Mouse (Mus musculus) C2C12 (cell line): Measurements from ENCODE around the gene C3ar1. TPM values are rescaled to one million over a fixed set of nuclear protein-coding genes. Genes with fewer than 3 reads are reported as not detected.

ENCODE experiments used
- H3K27me3 ChIP-seq: one replicate; pipeline ENCODE4 v1.6.1; 2011; ENCODE audit not compliant: control insufficient read depth, insufficient read depth, insufficient read length
- H3K36me3 ChIP-seq: one replicate; pipeline ENCODE4 v1.6.1; 2011; ENCODE audit not compliant: control insufficient read depth, insufficient read depth
- H3K4me3 ChIP-seq: one replicate; pipeline ENCODE4 v1.5.1; 2011; ENCODE audit warnings: mild to moderate bottlenecking, control low read depth; ENCODE audit not compliant: poor library complexity, insufficient read depth, severe bottlenecking
- H3K79me2 ChIP-seq: one replicate; pipeline ENCODE4 v1.6.1; 2011; ENCODE audit not compliant: control insufficient read depth, insufficient read depth
- H3K79me3 ChIP-seq: one replicate; pipeline ENCODE4 v1.6.1; 2011; ENCODE audit warnings: low read depth, control low read depth
- H3ac ChIP-seq: one replicate; pipeline ENCODE3; 2011; ENCODE audit warnings: low read depth; ENCODE audit not compliant: control insufficient read depth, insufficient read length
- CEBPB ChIP-seq: IDR thresholded peaks from one replicate; pipeline ENCODE4 v1.6.1; 2011; ENCODE audit warnings: low read depth, mild to moderate bottlenecking, control low read depth, moderate library complexity
- CTCF ChIP-seq: IDR thresholded peaks from one replicate; pipeline ENCODE4 v1.5.1; 2011; ENCODE audit not compliant: control insufficient read depth, insufficient read depth, insufficient read length
- FOSL1 ChIP-seq: IDR thresholded peaks from one replicate; pipeline ENCODE4 v1.8.0; 2011; ENCODE audit warnings: mild to moderate bottlenecking, low read length; ENCODE audit not compliant: poor library complexity, insufficient read depth, severe bottlenecking
- MAX ChIP-seq: IDR thresholded peaks from one replicate; pipeline ENCODE4 v1.6.1; 2011; ENCODE audit warnings: mild to moderate bottlenecking, control low read depth
- MYOD1 ChIP-seq: IDR thresholded peaks from one replicate; pipeline ENCODE4 v1.6.1; 2011; ENCODE audit warnings: low read depth; ENCODE audit not compliant: control insufficient read depth, insufficient read length
- MYOG ChIP-seq: IDR thresholded peaks from one replicate; pipeline ENCODE4 v1.6.1; 2011; ENCODE audit not compliant: control insufficient read depth, insufficient read length; ENCODE audit errors: extremely low read depth
- USF1 ChIP-seq: IDR thresholded peaks from one replicate; pipeline ENCODE4 v1.6.1; 2011; ENCODE audit warnings: low read depth, mild to moderate bottlenecking, control low read depth, moderate library complexity
- microRNA-seq: library from miRNA; unstranded; fragments of <30 nt; microRNA quantifications from one replicate; pipeline ENCODE4, GENCODE M21; 2019; ENCODE audit warnings: borderline microRNAs expressed
- polyA plus RNA-seq: library from polyadenylated mRNA; unstranded; fragments of >200 nt; fragmentation: generic; extraction: Trizol; gene quantifications from one replicate; pipeline ENCODE4 v1.2.1, GENCODE M21; 2012; ENCODE audit warnings: missing spikeins

The C3ar1 gene
- polyA plus RNA-seq, 1 experiment = 0.91 TPM

DNA sequence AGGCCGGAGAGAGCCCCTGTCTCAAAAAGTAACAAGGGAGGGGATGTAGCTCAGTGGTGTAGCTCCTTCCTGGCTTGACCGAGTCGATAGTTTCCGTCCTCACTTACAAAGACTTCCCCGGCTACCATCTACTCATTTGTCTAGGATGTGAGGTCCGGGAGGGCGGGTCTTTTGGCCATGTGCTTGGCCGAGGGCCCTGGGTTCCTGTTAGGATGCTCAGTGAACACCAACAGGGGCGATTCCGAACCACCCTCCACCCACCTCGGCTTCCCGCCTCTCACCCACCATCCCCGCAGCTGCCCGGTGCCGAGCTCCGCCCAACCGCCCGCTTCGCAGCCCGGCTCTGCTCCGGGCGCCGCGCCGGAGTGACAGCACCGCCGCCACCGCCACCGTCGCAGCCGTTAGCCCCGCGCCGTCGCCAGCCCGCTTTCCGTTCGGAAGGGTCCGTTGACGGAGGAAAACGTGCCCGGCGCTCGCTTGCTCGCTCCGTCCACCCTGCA lies 54.6 kb downstream of the C3ar1 start, which contains the start of gene Slc2a3:
Gene Slc2a3 (minus strand): TSS at position 340 of the 500 bp plus-strand sequence.
- Histone ChIP-seq H3K27me3 (peaks cover 4% of the 10 kb centered on the region), H3K4me3 (peak within 1 kb of the TSS; percentile 11), H3K36me3 (no peaks in the 10 kb centered on the region), H3ac (peak within 1 kb of the TSS; percentile 28), H3K79me3 (no peaks in the 10 kb centered on the region), H3K79me2 (no peaks in the 10 kb centered on the region)
- TF ChIP-seq CTCF (no peak), MYOG (no peak), MAX (no peak), FOSL1 (no peak)

- H3ac ChIP-seq = no peak overlapping the region
- no peak for TF ChIP-seq MYOD1
- no peak for TF ChIP-seq FOSL1
- TF ChIP-seq CEBPB = no peak
- no peak for TF ChIP-seq MAX
- TF ChIP-seq CTCF = no peak
- TF ChIP-seq MYOG = no peak
- TF ChIP-seq USF1 = no peak
- peak overlapping the region; percentile 11 for H3K4me3 ChIP-seq
- no peaks in the 10 kb centered on the region for H3K36me3 ChIP-seq
- no peaks in the 10 kb centered on the region for H3K79me2 ChIP-seq
- H3K27me3 ChIP-seq = peaks cover 4% of the 10 kb centered on the region
- no peaks in the 10 kb centered on the region for H3K79me3 ChIP-seq
These were observed 55.2 kb downstream of the C3ar1 start for GRCm38 (mm10) chr6:122800640-122801300.

Small RNA genes within 50 kb of the gene (microRNA-seq; reads per million reads assigned to microRNA genes)
- gene Mir7231 = 0.16 reads per million

Other genes with a start within 250 kb of the C3ar1 start
- gene Gdf3, start 246.1 kb downstream of the C3ar1 start, polyA plus RNA-seq = not detected
- gene Dppa3, start 229.8 kb downstream of the C3ar1 start, polyA plus RNA-seq = not detected
- 0.27 TPM for gene Nanog, start 148.7 kb downstream of the C3ar1 start, polyA plus RNA-seq
- 0.66 TPM for gene Slc2a3, start 54.5 kb downstream of the C3ar1 start, polyA plus RNA-seq
- gene Foxj2, start 36.2 kb downstream of the C3ar1 start, polyA plus RNA-seq = 6.5 TPM
- 17.7 TPM for gene Necap1, start 18.3 kb upstream of the C3ar1 start, polyA plus RNA-seq
- gene Clec4a1, start 65.7 kb upstream of the C3ar1 start, polyA plus RNA-seq = not detected
- gene Clec4a3, start 96.4 kb upstream of the C3ar1 start, polyA plus RNA-seq = not detected
- gene Clec4a4, start 134.2 kb upstream of the C3ar1 start, polyA plus RNA-seq = not detected
- gene Clec4b1, start 193.8 kb upstream of the C3ar1 start, polyA plus RNA-seq = not detected